Comparison of ENCODE assay signal across 23 mouse cellular contexts in the genomic region with DNA sequence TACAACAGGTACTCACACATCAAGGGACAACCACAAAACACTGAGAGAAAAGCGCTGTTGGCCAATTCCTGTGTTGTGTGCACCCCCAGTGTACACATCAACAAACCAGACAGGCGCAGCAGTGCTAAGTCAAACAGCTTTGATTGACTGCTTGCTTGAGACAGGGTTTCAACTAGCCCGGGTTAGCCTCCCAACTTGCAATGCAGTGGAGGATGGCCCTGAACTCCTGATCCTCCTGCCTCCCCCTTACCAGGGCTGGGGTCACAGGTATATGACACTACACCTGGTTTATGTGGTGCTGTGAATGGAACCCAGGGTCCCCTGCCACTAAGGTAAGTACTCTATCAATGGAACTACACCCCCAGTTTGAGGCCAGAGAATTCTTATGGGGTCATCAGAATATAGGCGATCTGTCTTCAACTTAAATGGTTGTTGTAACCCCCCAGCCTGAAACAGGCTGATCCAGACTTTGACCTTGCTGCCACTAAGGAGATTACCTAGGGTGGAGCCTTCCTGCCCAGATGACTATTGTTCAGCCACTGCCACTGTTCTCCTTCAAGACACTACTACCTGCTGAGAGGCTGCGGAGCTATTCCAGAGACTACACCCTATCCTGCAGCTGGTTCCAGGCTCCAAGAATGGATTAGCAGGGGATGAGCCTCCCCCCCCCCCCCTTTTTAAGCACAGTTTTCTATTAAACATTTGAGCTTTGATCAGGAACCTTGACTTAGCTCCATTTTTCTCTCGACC. TPM values are rescaled to one million over a fixed set of nuclear protein-coding genes. Genes with fewer than 3 reads are reported as not detected.
A peak's percentile ranks its signal among the peaks of the same experiment; 100 is the strongest.
DNase-seq lines count a peak whose midpoint lies in the region; ATAC-seq and TF ChIP-seq lines count a peak whose summit lies in the region.
"Had no signal": no experiment of that assay in that cellular context is flagged by ENCODE, and none has a peak within 500 bp of the region (broad histone marks: within the 10 kb centered on the region; RNA-seq: fewer than 3 reads in every experiment).

No protein-coding gene starts in this region.

- DNase-seq in ES-CJ7 (ENCODE audit: low read depth, low spot score): peak; percentile 93
- peak; percentile 83 for DNase-seq in ZHBTc4 (ENCODE audit: low read depth, low spot score)
- no peak for DNase-seq in cerebellum, postnatal 4 days (ENCODE audit: low spot score in 2 of 2)
- no peak for DNase-seq in adrenal gland, adult 2 months
- DNase-seq: adrenal gland, postnatal 14 days; cerebellum, adult 11-12 months; cerebellum, adult 8-10 months; cerebellum, postnatal 10 days; cerebellum, postnatal 36 days; forebrain, postnatal 0 days; gastrocnemius, postnatal 25 days; heart, adult 18-20 months; kidney, adult 11 months had no signal

- no peak overlapping the region for H3K9ac ChIP-seq in ES-Bruce4 (ENCODE audit: low read depth, poor library complexity, severe bottlenecking)
- no peak overlapping the region for H3K9ac ChIP-seq in intestine, postnatal 0 days (ENCODE audit: low read depth, low read length)
- no peak overlapping the region for H3K9ac ChIP-seq in hindbrain, embryonic 16.5 days (ENCODE audit: low read depth, low read length)
- no peak overlapping the region for H3K9ac ChIP-seq in forebrain, embryonic 13.5 days
- H3K9ac ChIP-seq: forebrain, postnatal 0 days; hindbrain, embryonic 12.5 days; hindbrain, embryonic 15.5 days had no signal

- no peaks in the 10 kb centered on the region for H3K36me3 ChIP-seq in ES-Bruce4 (ENCODE audit: control insufficient read depth, insufficient read depth, low read length, poor library complexity, severe bottlenecking)
- no peaks in the 10 kb centered on the region for H3K36me3 ChIP-seq in intestine, postnatal 0 days (ENCODE audit: control insufficient read depth, insufficient read depth)
- H3K36me3 ChIP-seq in hindbrain, embryonic 16.5 days (ENCODE audit: control insufficient read depth, insufficient read depth, low read length): no peaks in the 10 kb centered on the region
- peaks cover 54% of the 10 kb centered on the region for H3K36me3 ChIP-seq in forebrain, embryonic 13.5 days (ENCODE audit: poor library complexity, severe bottlenecking)
- H3K36me3 ChIP-seq: hindbrain, embryonic 15.5 days had no signal

- 73% methylated on average over 6 of the region's 6 CpGs for WGBS in intestine, postnatal 0 days
- 93% methylated on average over 6 of the region's 6 CpGs for WGBS in hindbrain, embryonic 16.5 days
- WGBS in forebrain, embryonic 13.5 days: 95% methylated on average over 6 of the region's 6 CpGs

- H3K27me3 ChIP-seq in ES-Bruce4 (ENCODE audit: control insufficient read depth, insufficient read depth, low read length, poor library complexity, severe bottlenecking): no peaks in the 10 kb centered on the region
- no peaks in the 10 kb centered on the region for H3K27me3 ChIP-seq in intestine, postnatal 0 days (replicated peaks; ENCODE audit: control insufficient read depth, insufficient read depth, low read length)
- no peaks in the 10 kb centered on the region for H3K27me3 ChIP-seq in hindbrain, embryonic 16.5 days (replicated peaks; ENCODE audit: control insufficient read depth, insufficient read depth, low read length)
- H3K27me3 ChIP-seq in forebrain, embryonic 13.5 days: no peaks in the 10 kb centered on the region
- H3K27me3 ChIP-seq: hindbrain, embryonic 12.5 days; hindbrain, embryonic 15.5 days had no signal

- H3K4me1 ChIP-seq in ES-Bruce4 (ENCODE audit: control insufficient read depth, insufficient read depth, low read length): peaks cover 25% of the 10 kb centered on the region
- H3K4me1 ChIP-seq in intestine, postnatal 0 days (replicated peaks; ENCODE audit: control insufficient read depth, insufficient read depth, low read length): peaks cover 26% of the 10 kb centered on the region
- H3K4me1 ChIP-seq in hindbrain, embryonic 16.5 days (ENCODE audit: control insufficient read depth, insufficient read depth, low read depth, low read length): peaks cover 37% of the 10 kb centered on the region
- H3K4me1 ChIP-seq in forebrain, embryonic 13.5 days: peaks cover 32% of the 10 kb centered on the region

- no peak for TF ChIP-seq CTCF in ES-Bruce4 (IDR thresholded peaks at IDR 0.05; ENCODE audit: low read depth, low read length)
- no peak for TF ChIP-seq CTCF in intestine, postnatal 0 days (IDR thresholded peaks at IDR 0.05; ENCODE audit: low read depth)

- 0 out of 2 replicates have a peak overlapping the region, but pooled peaks have one; percentile 3 for H3K4me2 ChIP-seq in intestine, postnatal 0 days (replicated peaks; ENCODE audit: low read depth)
- no peak overlapping the region for H3K4me2 ChIP-seq in hindbrain, embryonic 16.5 days (ENCODE audit: low read length)
- H3K4me2 ChIP-seq in forebrain, embryonic 13.5 days: no peak overlapping the region
- H3K4me2 ChIP-seq: hindbrain, embryonic 12.5 days; hindbrain, embryonic 15.5 days had no signal

- H3K27ac ChIP-seq in ES-Bruce4 (ENCODE audit: insufficient read depth, low read length): peak overlapping the region; percentile 74
- peak overlapping the region; percentile 83 for H3K27ac ChIP-seq in intestine, postnatal 0 days (ENCODE audit: low read depth, low read length)
- H3K27ac ChIP-seq in hindbrain, embryonic 16.5 days (ENCODE audit: low read depth, low read length): no peak overlapping the region
- H3K27ac ChIP-seq in forebrain, embryonic 13.5 days: no peak overlapping the region
- H3K27ac ChIP-seq: forebrain, embryonic 10.5 days; hindbrain, embryonic 12.5 days had no signal

- peak; percentile 71; the same call in 1 of the 2 replicates for TF ChIP-seq EP300 in ES-Bruce4 (IDR thresholded peaks at IDR 0.05; ENCODE audit: insufficient read depth, low read depth, low read length)

- H3K9me3 ChIP-seq in ES-Bruce4 (replicated peaks; ENCODE audit: control insufficient read depth, insufficient read depth, low read length, poor library complexity, severe bottlenecking): no peaks in the 10 kb centered on the region
- H3K9me3 ChIP-seq in intestine, postnatal 0 days (ENCODE audit: control insufficient read depth): no peaks in the 10 kb centered on the region
- no peaks in the 10 kb centered on the region for H3K9me3 ChIP-seq in hindbrain, embryonic 16.5 days (ENCODE audit: control insufficient read depth, low read length)
- H3K9me3 ChIP-seq in forebrain, embryonic 13.5 days (replicated peaks): peaks cover 7% of the 10 kb centered on the region; the same call in 1 of the 2 replicates
- H3K9me3 ChIP-seq: heart, embryonic 10.5 days; hindbrain, embryonic 15.5 days had no signal

- no peak for ATAC-seq in intestine, postnatal 0 days
- no peak for ATAC-seq in hindbrain, embryonic 16.5 days
- no peak for ATAC-seq in forebrain, embryonic 13.5 days
- ATAC-seq: CD4-positive, CD25-positive, alpha-beta regulatory T cell, adult 4 months; forebrain, embryonic 14.5 days; forebrain, postnatal 0 days had no signal

- TF ChIP-seq POLR2A in ES-Bruce4 (IDR thresholded peaks at IDR 0.05; ENCODE audit: insufficient read depth, low read length): no peak

- no peak overlapping the region for H3K4me3 ChIP-seq in ES-Bruce4 (ENCODE audit: low read depth, low read length)
- H3K4me3 ChIP-seq in intestine, postnatal 0 days (ENCODE audit: low read depth, low read length): no peak overlapping the region
- H3K4me3 ChIP-seq in hindbrain, embryonic 16.5 days (ENCODE audit: low read length): no peak overlapping the region
- H3K4me3 ChIP-seq in forebrain, embryonic 13.5 days: no peak overlapping the region
- H3K4me3 ChIP-seq: forebrain, embryonic 10.5 days; heart, embryonic 10.5 days; hindbrain, embryonic 12.5 days; hindbrain, embryonic 15.5 days had no signal

RNA-seq across cellular contexts. Expression of a gene that starts 17.7 kb away (rescaled TPM):
- polyA plus RNA-seq in ES-Bruce4 (2011; ENCODE audit: insufficient read depth, insufficient read length, low read depth, missing spikeins): 91.5 and 94.2 TPM in 2 replicates
- polyA plus RNA-seq in intestine, postnatal 0 days (2015; fragmentation: Nextera tagmentation; extraction: Ambion mirVana): 42.8 and 46.8 TPM in 2 replicates
- polyA plus RNA-seq in hindbrain, embryonic 16.5 days (2015; fragmentation: Nextera tagmentation; extraction: Ambion mirVana): 49.3 and 67.3 TPM in 2 replicates
- 72.9 and 80.2 TPM in 2 replicates for polyA plus RNA-seq in forebrain, embryonic 13.5 days (2015; fragmentation: Nextera tagmentation; extraction: Ambion mirVana)
- total RNA-seq in adrenal gland, adult 2 months (2021): 10 to 100 TPM; 51.6 to 66.0 TPM
- 21.2 and 21.3 TPM in 2 replicates for polyA plus RNA-seq in adrenal gland, adult 2 months (2012; rRNA removed)

Comparison
In these comparisons a context has a peak if more than half of its experiments do, and no peak if none do; other contexts are left out.
1. H3K27ac ChIP-seq: peak in ES-Bruce4 (single experiment) and intestine, postnatal 0 days (single experiment); none in hindbrain, embryonic 16.5 days (single experiment) and forebrain, embryonic 13.5 days (single experiment).
2. DNase-seq: peak in ES-CJ7 (single experiment) and ZHBTc4 (single experiment); none in cerebellum, postnatal 4 days (0 of 2) and adrenal gland, adult 2 months (single experiment).